Mouse (Mus musculus) forebrain, embryonic 16.5 days (tissue): Measurements from ENCODE around the gene Jazf1. TPM values are rescaled to one million over a fixed set of nuclear protein-coding genes. Genes with fewer than 3 reads are reported as not detected.

Source experiments
- ATAC-seq: fragments of 200-750 bp; cut with Nextera tagmentation; 2 replicates; pipeline ENCODE4 v1.8.0; 2017; ENCODE audit warnings: mild to moderate bottlenecking, moderate library complexity
- H3K27ac ChIP-seq: fragments of 300-500 bp; sonication (generic); 2 replicates; pipeline ENCODE4 v1.5.1; 2014; ENCODE audit warnings: low read length, control low read depth
- H3K27me3 ChIP-seq: fragments of 300-500 bp; sonication (generic); replicated peaks from 2 replicates; pipeline ENCODE4 v1.6.1; 2014; ENCODE audit warnings: low read length; ENCODE audit not compliant: control insufficient read depth, insufficient read depth
- H3K36me3 ChIP-seq: fragments of 300-500 bp; sonication (generic); 2 replicates; pipeline ENCODE4 v1.6.1; 2014; ENCODE audit not compliant: control insufficient read depth, insufficient read depth
- H3K4me1 ChIP-seq: fragments of 300-500 bp; sonication (generic); replicated peaks from 2 replicates; pipeline ENCODE4 v1.6.1; 2014; ENCODE audit warnings: low read length; ENCODE audit not compliant: control insufficient read depth, insufficient read depth
- H3K4me2 ChIP-seq: fragments of 300-500 bp; sonication (generic); 2 replicates; pipeline ENCODE4 v1.6.1; 2014; ENCODE audit warnings: mild to moderate bottlenecking, low read length, control low read depth
- H3K4me3 ChIP-seq: fragments of 300-500 bp; sonication (generic); replicated peaks from 2 replicates; pipeline ENCODE4 v1.5.1; 2014; ENCODE audit warnings: mild to moderate bottlenecking, low read length, control low read depth
- H3K9ac ChIP-seq: fragments of 300-500 bp; sonication (generic); replicated peaks from 2 replicates; pipeline ENCODE4 v1.6.1; 2014; ENCODE audit warnings: low read depth, low read length, control low read depth
- H3K9me3 ChIP-seq: fragments of 300-500 bp; sonication (generic); 2 replicates; pipeline ENCODE4 v1.6.1; 2016; ENCODE audit warnings: low read length; ENCODE audit not compliant: control insufficient read depth
- WGBS: fragments of 180-500 bp; shearing (Covaris S2); extraction: QIAGEN DNeasy Blood & Tissue Kit; methylation state at CpG from one replicate; pipeline ENCODE4 v1.1.7; 2014; 5-methylcytosine and 5-hydroxymethylcytosine counted together
- polyA plus RNA-seq: library from polyadenylated mRNA; unstranded; fragments of >200 nt; fragmentation: Nextera tagmentation; extraction: Ambion mirVana; gene quantifications from 2 replicates; pipeline ENCODE4 v1.2.1, GENCODE M21; 2015

The Jazf1 gene
- polyA plus RNA-seq, 1 experiment from 2014 or later, result 37.0 TPM

GRCm38 (mm10) chr6:52823064-52823463 is 245.4 kb downstream of the Jazf1 start:
- WGBS, result 15% methylated on average over 7 of the region's 7 CpGs
- Histone ChIP-seq H3K9me3 (no peaks in the 10 kb centered on the region), H3K4me2 (no peak overlapping the region), H3K27me3 (peaks cover 6% of the 10 kb centered on the region; the same call in 1 of the 2 replicates), H3K36me3 (no peaks in the 10 kb centered on the region), H3K4me3 (no peak overlapping the region), H3K4me1 (peaks cover 35% of the 10 kb centered on the region), H3K9ac (no peak overlapping the region), H3K27ac (no peak overlapping the region)
- no peak for ATAC-seq

- no peaks in the 10 kb centered on the region for H3K36me3 ChIP-seq
- H3K27me3 ChIP-seq, result peaks cover 6% of the 10 kb centered on the region; the same call in 1 of the 2 replicates
- no peak overlapping the region for H3K9ac ChIP-seq
- H3K4me1 ChIP-seq, result peaks cover 35% of the 10 kb centered on the region
- 72% methylated on average over 2 of the region's 2 CpGs for WGBS
- H3K4me3 ChIP-seq, result no peak overlapping the region
- no peak for ATAC-seq
- H3K4me2 ChIP-seq, result no peak overlapping the region
- H3K9me3 ChIP-seq, result no peaks in the 10 kb centered on the region
- H3K27ac ChIP-seq, result no peak overlapping the region
Observed at GRCm38 (mm10) chr6:52822625-52823024, 245.8 kb downstream of the Jazf1 start.

GRCm38 (mm10) chr6:52819353-52819752 is 249.1 kb downstream of the Jazf1 start:
- Histone ChIP-seq H3K4me3 (no peak overlapping the region), H3K9ac (no peak overlapping the region), H3K9me3 (no peaks in the 10 kb centered on the region), H3K4me1 (peaks cover 17% of the 10 kb centered on the region), H3K36me3 (no peaks in the 10 kb centered on the region), H3K27me3 (peaks cover 3% of the 10 kb centered on the region; the same call in 1 of the 2 replicates), H3K4me2 (no peak overlapping the region), H3K27ac (no peak overlapping the region)
- no peak for ATAC-seq
- WGBS, result 67% methylated on average over 8 of the region's 8 CpGs

- no peaks in the 10 kb centered on the region for H3K9me3 ChIP-seq
- WGBS, result 87% methylated on average over 4 of the region's 4 CpGs
- H3K27ac ChIP-seq, result no peak overlapping the region
- H3K4me2 ChIP-seq, result no peak overlapping the region
- no peak overlapping the region for H3K4me3 ChIP-seq
- no peaks in the 10 kb centered on the region for H3K36me3 ChIP-seq
- H3K9ac ChIP-seq, result no peak overlapping the region
- no peak for ATAC-seq
- H3K4me1 ChIP-seq, result peaks cover 8% of the 10 kb centered on the region; the same call in 1 of the 2 replicates
- peaks cover 3% of the 10 kb centered on the region; the same call in 1 of the 2 replicates for H3K27me3 ChIP-seq
Observed at GRCm38 (mm10) chr6:52818041-52818440, 250.4 kb downstream of the Jazf1 start.

GRCm38 (mm10) chr6:52817203-52817874 is 251.1 kb downstream of the Jazf1 start:
- H3K9ac ChIP-seq, result no peak overlapping the region
- H3K27ac ChIP-seq, result no peak overlapping the region
- ATAC-seq, result no peak
- H3K4me2 ChIP-seq, result no peak overlapping the region
- no peaks in the 10 kb centered on the region for H3K36me3 ChIP-seq
- peaks cover 3% of the 10 kb centered on the region; the same call in 1 of the 2 replicates for H3K4me1 ChIP-seq
- WGBS, result 88% methylated on average over 10 of the region's 10 CpGs
- H3K27me3 ChIP-seq, result peaks cover 3% of the 10 kb centered on the region; the same call in 1 of the 2 replicates
- no peaks in the 10 kb centered on the region for H3K9me3 ChIP-seq
- no peak overlapping the region for H3K4me3 ChIP-seq

- no peak overlapping the region for H3K27ac ChIP-seq
- H3K4me2 ChIP-seq, result no peak overlapping the region
- H3K27me3 ChIP-seq, result no peaks in the 10 kb centered on the region
- WGBS, result 85% methylated on average over 3 of the region's 3 CpGs
- H3K9ac ChIP-seq, result no peak overlapping the region
- ATAC-seq, result no peak
- H3K4me3 ChIP-seq, result no peak overlapping the region
- H3K36me3 ChIP-seq, result no peaks in the 10 kb centered on the region
- H3K4me1 ChIP-seq, result no peaks in the 10 kb centered on the region
- no peaks in the 10 kb centered on the region for H3K9me3 ChIP-seq
Observed at GRCm38 (mm10) chr6:52805237-52805856, 263.1 kb downstream of the Jazf1 start.

- Histone ChIP-seq H3K9ac (no peak overlapping the region), H3K36me3 (no peaks in the 10 kb centered on the region), H3K4me2 (no peak overlapping the region), H3K27me3 (no peaks in the 10 kb centered on the region), H3K9me3 (no peaks in the 10 kb centered on the region), H3K4me1 (no peaks in the 10 kb centered on the region; the same call in 1 of the 2 replicates), H3K27ac (no peak overlapping the region), H3K4me3 (no peak overlapping the region)
- 44% methylated on average over 9 of the region's 9 CpGs for WGBS
- ATAC-seq, result no peak
Observed at GRCm38 (mm10) chr6:52802181-52802580, 266.2 kb downstream of the Jazf1 start.

- WGBS, result 42% methylated on average over 6 of the region's 6 CpGs
Observed at GRCm38 (mm10) chr6:52797252-52797800, 271.1 kb downstream of the Jazf1 start.

GRCm38 (mm10) chr6:52796691-52797090 is 271.7 kb downstream of the Jazf1 start:
- Histone ChIP-seq H3K4me2 (no peak overlapping the region), H3K27ac (no peak overlapping the region), H3K4me1 (peaks cover 27% of the 10 kb centered on the region), H3K9ac (no peak overlapping the region), H3K36me3 (no peaks in the 10 kb centered on the region), H3K4me3 (no peak overlapping the region), H3K9me3 (no peaks in the 10 kb centered on the region), H3K27me3 (no peaks in the 10 kb centered on the region)
- WGBS, result 41% methylated on average over 1 of the region's 1 CpGs
- peak; percentile 68 for ATAC-seq

More at GRCm38 (mm10) chr6:52797252-52797800, 271.1 kb downstream of the Jazf1 start:
- Histone ChIP-seq H3K27ac (no peak overlapping the region), H3K9me3 (no peaks in the 10 kb centered on the region), H3K9ac (no peak overlapping the region), H3K4me2 (no peak overlapping the region), H3K4me3 (no peak overlapping the region), H3K27me3 (no peaks in the 10 kb centered on the region), H3K36me3 (no peaks in the 10 kb centered on the region), H3K4me1 (peaks cover 27% of the 10 kb centered on the region)
- ATAC-seq, result no peak
